Mouse (Mus musculus) lung, embryonic 16.5 days (tissue): ENCODE data around the gene Olfr1128. TPM values are rescaled to one million over a fixed set of nuclear protein-coding genes. Genes with fewer than 3 reads are reported as not detected.
"Not testable (repeated sequence)": the region's sequence is repeated elsewhere in the genome, so short reads cannot be mapped to it uniquely, and the experiment has no call there.

Experiments used
- ATAC-seq: fragments of 200-750 bp; cut with Nextera tagmentation; 2 replicates; pipeline ENCODE4 v1.8.0; 2017; ENCODE audit warnings: low read depth, mild to moderate bottlenecking, moderate library complexity
- H3K27ac ChIP-seq: fragments of 300-500 bp; sonication (generic); 2 replicates; pipeline ENCODE4 v1.5.1; 2014; ENCODE audit warnings: mild to moderate bottlenecking, control low read depth, low read length
- H3K27me3 ChIP-seq: fragments of 300-500 bp; sonication (generic); 2 replicates; pipeline ENCODE4 v1.6.1; 2014; ENCODE audit warnings: low read depth, low read length, mixed read lengths; ENCODE audit not compliant: control insufficient read depth, insufficient read depth
- H3K36me3 ChIP-seq: fragments of 300-500 bp; sonication (generic); 2 replicates; pipeline ENCODE4 v1.6.1; 2014; ENCODE audit warnings: low read length; ENCODE audit not compliant: control insufficient read depth, insufficient read depth
- H3K4me1 ChIP-seq: fragments of 300-500 bp; sonication (generic); replicated peaks from 2 replicates; pipeline ENCODE4 v1.6.1; 2014; ENCODE audit warnings: low read length, mixed read lengths; ENCODE audit not compliant: control insufficient read depth, insufficient read depth
- H3K4me2 ChIP-seq: fragments of 300-500 bp; sonication (generic); 2 replicates; pipeline ENCODE4 v1.6.1; 2014; ENCODE audit warnings: low read depth, low read length, control low read depth
- H3K4me3 ChIP-seq: fragments of 300-500 bp; sonication (generic); 2 replicates; pipeline ENCODE4 v1.5.1; 2014; ENCODE audit warnings: mild to moderate bottlenecking, low read length, control low read depth
- H3K9ac ChIP-seq: fragments of 300-500 bp; sonication (generic); 2 replicates; pipeline ENCODE4 v1.6.1; 2014; ENCODE audit warnings: low read length, control low read depth
- H3K9me3 ChIP-seq: fragments of 300-500 bp; sonication (generic); 2 replicates; pipeline ENCODE4 v1.6.1; 2016; ENCODE audit warnings: low read length; ENCODE audit not compliant: control insufficient read depth
- whole genome bisulfite sequencing: fragments of 180-500 bp; shearing (Covaris S2); extraction: QIAGEN DNeasy Blood & Tissue Kit; methylation state at CpG from one replicate; pipeline ENCODE4 v1.1.7; 2014; 5-methylcytosine and 5-hydroxymethylcytosine counted together
- polyA plus RNA-seq: library from polyadenylated mRNA; unstranded; fragments of >200 nt; fragmentation: Nextera tagmentation; extraction: Ambion mirVana; gene quantifications from 2 replicates; pipeline ENCODE4 v1.2.1, GENCODE M21; 2015

Gene Olfr1128
- polyA plus RNA-seq: not detected in 2 replicates

DNA sequence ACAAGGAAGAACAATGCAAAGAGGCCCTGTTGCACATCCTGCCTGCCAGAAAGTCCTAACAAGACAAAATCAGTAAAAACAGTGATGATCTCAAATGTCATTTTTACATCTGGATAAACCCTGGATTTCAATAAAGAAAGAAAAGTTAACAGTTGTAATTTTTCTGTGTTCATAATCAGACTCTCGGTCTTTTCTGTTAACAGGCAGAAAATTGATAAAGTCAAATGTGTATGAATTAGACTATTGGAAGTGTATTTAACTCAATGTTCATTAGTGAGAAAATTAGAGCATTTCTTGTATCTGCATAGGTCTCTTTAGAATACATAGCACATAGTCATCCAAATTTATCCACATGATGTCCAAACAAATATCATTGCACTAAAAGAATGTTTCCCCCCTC lies at the start of gene Olfr1128:
Gene Olfr1128, minus strand, starts transcription at position 101 of the 400 bp plus-strand sequence.
- H3K4me3 ChIP-seq: no peak within 1 kb of the TSS
- no peaks in the 10 kb centered on the region for H3K27me3 ChIP-seq
- no peak within 1 kb of the TSS for H3K4me2 ChIP-seq
- H3K4me1 ChIP-seq: no peaks in the 10 kb centered on the region
- H3K9ac ChIP-seq: no peak within 1 kb of the TSS
- H3K9me3 ChIP-seq: no peaks in the 10 kb centered on the region
- 89% methylated on average over 1 of the region's 1 CpGs for WGBS
- no peak for ATAC-seq
- no peak within 1 kb of the TSS for H3K27ac ChIP-seq
- no peaks in the 10 kb centered on the region for H3K36me3 ChIP-seq

DNA sequence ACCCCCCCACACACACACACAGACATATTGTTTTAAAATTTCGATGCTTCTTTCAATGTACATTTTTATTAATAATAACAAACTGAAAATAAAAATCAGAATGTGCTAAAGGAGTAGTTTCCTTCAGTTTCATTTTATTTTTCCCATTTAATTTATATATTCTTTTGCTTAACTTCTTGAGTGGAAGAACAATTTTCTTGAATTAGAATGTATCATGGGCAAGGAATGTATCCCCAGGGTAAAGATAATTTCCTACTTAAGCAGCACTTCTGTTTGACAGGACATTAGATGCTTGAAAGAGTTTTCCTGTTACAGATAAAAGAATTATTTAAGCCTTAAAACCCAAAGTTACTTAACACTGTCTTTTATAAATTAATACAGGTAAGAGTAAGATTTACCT lies 28.3 kb upstream of the Olfr1128 start, which contains the start of gene Olfr1129:
Gene Olfr1129, plus strand, starts transcription at position 301 of the 400 bp plus-strand sequence.
- WGBS: 79% methylated on average over 1 of the region's 1 CpGs

DNA sequence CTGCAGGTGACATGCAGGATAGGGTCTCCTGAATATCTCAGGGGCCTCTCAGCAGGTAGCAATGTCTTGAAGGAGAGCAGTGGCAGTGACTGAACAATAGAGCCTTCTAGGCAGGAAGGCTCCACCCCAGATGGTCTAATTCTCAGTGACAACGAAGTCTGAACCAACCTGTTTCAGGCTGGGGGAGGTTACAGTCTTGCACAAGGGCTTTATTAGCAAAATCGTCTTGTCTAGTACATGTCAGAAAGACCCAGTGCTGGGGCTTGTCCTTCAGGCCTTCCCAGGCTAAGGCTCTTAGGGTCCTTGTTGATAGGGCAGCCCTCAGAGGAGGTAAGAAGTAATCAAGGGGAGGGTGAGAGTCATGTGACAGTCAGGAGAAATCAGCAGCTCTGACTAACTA lies 10.5 kb downstream of the Olfr1128 start:
- Histone ChIP-seq H3K4me3 (no peak overlapping the region), H3K36me3 (no peaks in the 10 kb centered on the region), H3K27ac (no peak overlapping the region), H3K4me2 (no peak overlapping the region), H3K27me3 (no peaks in the 10 kb centered on the region), H3K4me1 (no peaks in the 10 kb centered on the region), H3K9me3 (no peaks in the 10 kb centered on the region), H3K9ac (no peak overlapping the region)
- no peak for ATAC-seq
- WGBS: 63% methylated on average over 2 of the region's 2 CpGs

More for the DNA sequence above, 28.3 kb upstream of the Olfr1128 start, which contains the start of gene Olfr1129:
- not testable (repeated sequence) for H3K27ac ChIP-seq, H3K4me1 ChIP-seq, H3K36me3 ChIP-seq, H3K4me2 ChIP-seq, H3K27me3 ChIP-seq, H3K9me3 ChIP-seq, H3K4me3 ChIP-seq, ATAC-seq, H3K9ac ChIP-seq

GRCm38 (mm10) chr2:87531496-87531895 lies 13.8 kb downstream of the Olfr1128 start, which contains the start of gene Olfr153:
Gene Olfr153 (plus strand): TSS chr2:87531796.
- no peak within 1 kb of the TSS for H3K27ac ChIP-seq
- ATAC-seq: no peak

DNA sequence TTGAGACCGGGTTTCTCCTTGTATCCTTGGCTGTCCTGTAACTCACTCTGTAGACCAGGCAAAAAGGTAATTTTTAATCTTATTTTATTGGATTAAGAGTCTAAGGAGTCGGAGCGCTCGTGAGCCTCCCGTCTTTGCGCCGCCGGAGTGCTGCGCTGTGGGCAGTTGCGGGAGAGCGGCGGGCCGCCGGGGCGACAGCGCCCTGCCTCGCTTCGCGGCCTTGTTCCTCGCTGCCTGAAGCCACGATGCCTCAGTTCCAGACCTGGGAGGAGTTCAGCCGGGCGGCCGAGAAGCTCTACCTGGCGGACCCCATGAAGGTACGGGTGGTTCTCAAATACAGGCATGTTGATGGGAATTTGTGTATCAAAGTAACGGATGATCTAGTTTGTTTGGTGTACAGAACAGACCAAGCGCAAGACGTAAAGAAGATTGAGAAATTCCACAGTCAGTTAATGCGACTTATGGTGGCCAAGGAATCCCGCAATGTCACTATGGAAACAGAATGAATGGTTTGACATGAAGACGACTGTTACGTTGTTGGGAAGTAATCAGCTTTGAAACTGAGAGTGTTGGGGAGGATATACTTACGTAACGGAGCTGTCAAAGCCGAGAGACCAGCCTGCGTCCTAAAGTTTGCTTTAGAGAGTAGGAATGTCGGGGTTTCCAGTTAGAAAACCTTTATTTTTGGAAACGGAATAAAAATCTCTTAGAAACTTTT lies 19.3 kb downstream of the Olfr1128 start:
- 24% methylated on average over 38 of the region's 39 CpGs for WGBS
- peak overlapping the region; percentile 13 for H3K4me2 ChIP-seq
- not testable (repeated sequence) for H3K27me3 ChIP-seq, H3K27ac ChIP-seq, H3K4me1 ChIP-seq, ATAC-seq, H3K36me3 ChIP-seq, H3K9ac ChIP-seq, H3K4me3 ChIP-seq, H3K9me3 ChIP-seq

More at GRCm38 (mm10) chr2:87531496-87531895, 13.8 kb downstream of the Olfr1128 start, which contains the start of gene Olfr153:
- Histone ChIP-seq H3K9ac (no peak within 1 kb of the TSS), H3K4me2 (no peak within 1 kb of the TSS), H3K36me3 (no peaks in the 10 kb centered on the region), H3K27me3 (no peaks in the 10 kb centered on the region), H3K4me3 (no peak within 1 kb of the TSS), H3K9me3 (no peaks in the 10 kb centered on the region), H3K4me1 (no peaks in the 10 kb centered on the region)

DNA sequence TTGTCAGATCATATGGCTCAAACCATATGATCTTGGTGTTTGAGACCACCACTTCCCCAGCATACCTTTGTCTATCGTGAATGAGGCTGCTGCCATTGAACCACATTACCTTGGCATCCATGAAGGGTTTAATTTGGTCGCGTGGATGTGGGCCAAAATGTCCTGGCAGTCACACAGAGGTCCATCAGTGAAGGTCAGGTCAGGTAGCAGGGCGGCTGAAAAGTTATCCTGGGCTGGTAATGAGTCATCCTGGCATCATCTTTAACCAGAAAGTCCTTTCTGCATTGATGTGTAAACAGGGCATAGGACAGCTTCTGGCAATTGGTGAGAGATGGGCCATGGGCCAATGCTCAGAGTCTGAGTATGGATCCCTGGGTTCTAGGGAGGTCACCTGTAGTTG lies 24.7 kb downstream of the Olfr1128 start:
- H3K9ac ChIP-seq: no peak overlapping the region
- no peak overlapping the region for H3K4me3 ChIP-seq
- no peaks in the 10 kb centered on the region for H3K27me3 ChIP-seq
- H3K4me2 ChIP-seq: no peak overlapping the region
- H3K27ac ChIP-seq: no peak overlapping the region
- no peaks in the 10 kb centered on the region for H3K4me1 ChIP-seq
- WGBS: 80% methylated on average over 4 of the region's 4 CpGs
- no peaks in the 10 kb centered on the region for H3K36me3 ChIP-seq
- no peaks in the 10 kb centered on the region; the same call in 1 of the 2 replicates for H3K9me3 ChIP-seq
- no peak for ATAC-seq

DNA sequence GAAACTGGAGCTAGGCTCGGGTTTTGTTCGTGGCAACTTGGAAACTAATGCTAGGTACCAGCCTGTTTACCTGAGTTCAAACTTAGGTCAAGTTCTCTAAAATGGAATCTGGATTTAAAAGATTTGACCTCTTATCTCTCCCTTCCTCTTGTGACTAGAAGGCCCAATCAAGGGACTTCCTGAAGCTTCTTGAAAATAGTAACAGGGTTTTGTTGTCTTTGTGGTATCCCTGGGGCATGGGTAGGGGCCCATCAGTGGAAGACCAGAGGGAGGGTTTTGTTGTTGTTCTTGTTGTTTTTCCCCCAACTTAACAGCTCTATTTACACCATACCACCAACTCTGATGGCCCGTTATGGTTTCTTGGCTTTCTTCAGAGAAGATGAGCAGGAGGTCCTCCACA lies 28.8 kb downstream of the Olfr1128 start:
- 81% methylated on average over 3 of the region's 3 CpGs for WGBS
- no peaks in the 10 kb centered on the region for H3K36me3 ChIP-seq
- no peak for ATAC-seq
- no peak overlapping the region for H3K9ac ChIP-seq
- no peaks in the 10 kb centered on the region for H3K27me3 ChIP-seq
- no peak overlapping the region for H3K4me3 ChIP-seq
- no peaks in the 10 kb centered on the region for H3K4me1 ChIP-seq
- no peak overlapping the region for H3K4me2 ChIP-seq
- no peaks in the 10 kb centered on the region; the same call in none of the 2 replicates for H3K9me3 ChIP-seq
- no peak overlapping the region for H3K27ac ChIP-seq

- no peak overlapping the region for H3K9ac ChIP-seq
- no peaks in the 10 kb centered on the region for H3K36me3 ChIP-seq
- H3K4me2 ChIP-seq: no peak overlapping the region
- no peak overlapping the region for H3K27ac ChIP-seq
- no peaks in the 10 kb centered on the region for H3K27me3 ChIP-seq
- H3K4me1 ChIP-seq: no peaks in the 10 kb centered on the region
- no peak overlapping the region for H3K4me3 ChIP-seq
- 68% methylated on average over 7 of the region's 8 CpGs for WGBS
- no peaks in the 10 kb centered on the region; the same call in none of the 2 replicates for H3K9me3 ChIP-seq
- ATAC-seq: no peak
Measured at GRCm38 (mm10) chr2:87515457-87516060, 29.8 kb downstream of the Olfr1128 start.

DNA sequence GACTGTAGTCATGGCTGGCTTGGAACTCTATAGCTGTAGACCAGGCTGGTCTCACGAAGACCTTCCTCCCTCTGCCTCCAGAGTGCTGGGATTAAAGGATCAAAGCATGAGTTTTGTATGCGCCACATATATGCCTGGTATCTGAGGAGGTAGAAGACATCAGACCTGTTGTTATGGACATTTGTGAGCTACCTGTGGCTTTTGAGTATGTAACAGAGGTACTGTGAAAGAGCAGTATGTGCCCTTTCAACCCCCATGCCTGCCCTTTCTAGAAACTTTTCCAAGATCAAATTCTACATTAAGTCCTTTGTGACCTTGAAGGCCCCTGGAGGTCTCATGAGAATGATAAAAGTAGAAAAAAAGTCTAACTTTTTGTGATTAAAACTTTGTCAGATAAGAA lies 30.3 kb downstream of the Olfr1128 start:
- Histone ChIP-seq H3K27ac (no peak overlapping the region), H3K4me3 (no peak overlapping the region), H3K27me3 (no peaks in the 10 kb centered on the region), H3K9me3 (no peaks in the 10 kb centered on the region; the same call in 1 of the 2 replicates), H3K4me1 (no peaks in the 10 kb centered on the region), H3K36me3 (no peaks in the 10 kb centered on the region), H3K9ac (no peak overlapping the region), H3K4me2 (no peak overlapping the region)
- 72% methylated on average over 2 of the region's 2 CpGs for WGBS
- ATAC-seq: no peak
